Mouse (Mus musculus): Measurements from ENCODE around the gene Gm17402.
A peak's percentile ranks its signal among the peaks of the same experiment; 100 is the strongest.

The Gm17402 gene

GRCm38 (mm10) chr3:67375063-67375462 is at the start of gene Gm17402:
Gene Gm17402, minus strand, starts transcription at chr3:67375163.
- no peak for DNase-seq (ENCODE audit: low spot score in 2 of 2)

GRCm38 (mm10) chr3:67378215-67378614 is 3.3 kb upstream of the Gm17402 start:
- no peak for DNase-seq (ENCODE audit: low spot score in 2 of 2)

- DNase-seq (ENCODE audit: low spot score in 2 of 2), result no peak
Observed at GRCm38 (mm10) chr3:67374360-67374778, 594 bp downstream of the Gm17402 start.

- peak; percentile 82 to 88 for DNase-seq (ENCODE audit: low spot score in 2 of 2)
Observed at GRCm38 (mm10) chr3:67373872-67374271, 1.1 kb downstream of the Gm17402 start, which contains the start of gene Mlf1. Gene Mlf1, plus strand, starts transcription at chr3:67374097.

GRCm38 (mm10) chr3:67372781-67373180 is 2.2 kb downstream of the Gm17402 start:
- no peak for DNase-seq (ENCODE audit: low spot score in 2 of 2)

- DNase-seq (ENCODE audit: low spot score in 2 of 2), result no peak
Observed at GRCm38 (mm10) chr3:67372194-67372593, 2.8 kb downstream of the Gm17402 start.

- no peak for DNase-seq (ENCODE audit: low spot score in 2 of 2)
Observed at GRCm38 (mm10) chr3:67369407-67370079, 5.4 kb downstream of the Gm17402 start.

GRCm38 (mm10) chr3:67367481-67367880 is 7.5 kb downstream of the Gm17402 start:
- DNase-seq (ENCODE audit: low spot score in 2 of 2), result no peak

- DNase-seq (ENCODE audit: low spot score in 2 of 2), result no peak
Observed at GRCm38 (mm10) chr3:67366087-67366892, 8.7 kb downstream of the Gm17402 start.

GRCm38 (mm10) chr3:67358376-67358775 is 16.6 kb downstream of the Gm17402 start:
- DNase-seq (ENCODE audit: low spot score in 2 of 2), result no peak

GRCm38 (mm10) chr3:67352763-67353149 is 22.2 kb downstream of the Gm17402 start:
- DNase-seq (ENCODE audit: low spot score in 2 of 2), result no peak

GRCm38 (mm10) chr3:67352128-67352762 is 22.7 kb downstream of the Gm17402 start:
- peak; percentile 19 to 73 for DNase-seq (ENCODE audit: low spot score in 2 of 2)

GRCm38 (mm10) chr3:67351406-67352127 is 23.4 kb downstream of the Gm17402 start:
- DNase-seq (ENCODE audit: low spot score in 2 of 2), result no peak

- DNase-seq (ENCODE audit: low spot score in 2 of 2), result no peak
Observed at GRCm38 (mm10) chr3:67346674-67347073, 28.3 kb downstream of the Gm17402 start.

- peak; percentile 23 to 69 for DNase-seq (ENCODE audit: low spot score in 2 of 2)
Observed at GRCm38 (mm10) chr3:67344599-67344998, 30.4 kb downstream of the Gm17402 start.

GRCm38 (mm10) chr3:67343004-67343662 is 31.8 kb downstream of the Gm17402 start:
- no peak for DNase-seq (ENCODE audit: low spot score in 2 of 2)

GRCm38 (mm10) chr3:67340921-67341320 is 34.0 kb downstream of the Gm17402 start:
- DNase-seq (ENCODE audit: low spot score in 2 of 2), result no peak

GRCm38 (mm10) chr3:67339558-67339957 is 35.4 kb downstream of the Gm17402 start:
- DNase-seq (ENCODE audit: low spot score in 2 of 2), result no peak

- DNase-seq (ENCODE audit: low spot score in 2 of 2), result no peak
Observed at GRCm38 (mm10) chr3:67322422-67322821, 52.5 kb downstream of the Gm17402 start.
